Mouse (Mus musculus) heart, embryonic 15.5 days (tissue): Measurements from ENCODE around the gene Dstn. TPM values are rescaled to one million over a fixed set of nuclear protein-coding genes. Genes with fewer than 3 reads are reported as not detected.

Source experiments
- ATAC-seq: fragments of 200-750 bp; cut with Nextera tagmentation; replicated peaks from 2 replicates; pipeline ENCODE4 v1.8.0; 2017; ENCODE audit warnings: low read depth, moderate TSS enrichment; ENCODE audit not compliant: insufficient number of reproducible peaks, insufficient read depth, low FRiP score
- H3K27ac ChIP-seq: fragments of 300-500 bp; sonication (generic); 2 replicates; pipeline ENCODE4 v1.5.1; 2015; ENCODE audit warnings: mild to moderate bottlenecking, inconsistent platforms
- H3K27me3 ChIP-seq: fragments of 300-500 bp; sonication (generic); 2 replicates; pipeline ENCODE4 v1.6.1; 2015; ENCODE audit warnings: inconsistent platforms
- H3K36me3 ChIP-seq: fragments of 300-500 bp; sonication (generic); 2 replicates; pipeline ENCODE4 v1.6.1; 2015; ENCODE audit warnings: mild to moderate bottlenecking, inconsistent platforms
- H3K4me1 ChIP-seq: fragments of 300-500 bp; sonication (generic); replicated peaks from 2 replicates; pipeline ENCODE4 v1.6.1; 2015; ENCODE audit warnings: inconsistent platforms
- H3K4me2 ChIP-seq: fragments of 300-500 bp; sonication (generic); 2 replicates; pipeline ENCODE4 v1.6.1; 2015; ENCODE audit warnings: inconsistent platforms, mild to moderate bottlenecking, moderate library complexity
- H3K4me3 ChIP-seq: fragments of 300-500 bp; sonication (generic); 2 replicates; pipeline ENCODE4 v1.5.1; 2015; ENCODE audit warnings: mild to moderate bottlenecking, inconsistent platforms
- H3K9ac ChIP-seq: fragments of 300-500 bp; sonication (generic); 2 replicates; pipeline ENCODE4 v1.6.1; 2015; ENCODE audit warnings: mild to moderate bottlenecking, inconsistent platforms
- H3K9me3 ChIP-seq: fragments of 300-500 bp; sonication (generic); replicated peaks from 2 replicates; pipeline ENCODE4 v1.6.1; 2016; ENCODE audit warnings: inconsistent platforms
- WGBS: fragments of 180-500 bp; shearing (Covaris S2); methylation state at CpG from one replicate; pipeline ENCODE4 v1.1.7; 2015; ENCODE audit warnings: mixed read lengths; 5-methylcytosine and 5-hydroxymethylcytosine counted together
- polyA plus RNA-seq: library from polyadenylated mRNA; unstranded; fragments of >200 nt; fragmentation: Nextera tagmentation; extraction: Ambion mirVana; gene quantifications from 2 replicates; pipeline ENCODE4 v1.2.1, GENCODE M21; 2015

Dstn gene
- 779 and 868 TPM in 2 replicates for polyA plus RNA-seq

DNA sequence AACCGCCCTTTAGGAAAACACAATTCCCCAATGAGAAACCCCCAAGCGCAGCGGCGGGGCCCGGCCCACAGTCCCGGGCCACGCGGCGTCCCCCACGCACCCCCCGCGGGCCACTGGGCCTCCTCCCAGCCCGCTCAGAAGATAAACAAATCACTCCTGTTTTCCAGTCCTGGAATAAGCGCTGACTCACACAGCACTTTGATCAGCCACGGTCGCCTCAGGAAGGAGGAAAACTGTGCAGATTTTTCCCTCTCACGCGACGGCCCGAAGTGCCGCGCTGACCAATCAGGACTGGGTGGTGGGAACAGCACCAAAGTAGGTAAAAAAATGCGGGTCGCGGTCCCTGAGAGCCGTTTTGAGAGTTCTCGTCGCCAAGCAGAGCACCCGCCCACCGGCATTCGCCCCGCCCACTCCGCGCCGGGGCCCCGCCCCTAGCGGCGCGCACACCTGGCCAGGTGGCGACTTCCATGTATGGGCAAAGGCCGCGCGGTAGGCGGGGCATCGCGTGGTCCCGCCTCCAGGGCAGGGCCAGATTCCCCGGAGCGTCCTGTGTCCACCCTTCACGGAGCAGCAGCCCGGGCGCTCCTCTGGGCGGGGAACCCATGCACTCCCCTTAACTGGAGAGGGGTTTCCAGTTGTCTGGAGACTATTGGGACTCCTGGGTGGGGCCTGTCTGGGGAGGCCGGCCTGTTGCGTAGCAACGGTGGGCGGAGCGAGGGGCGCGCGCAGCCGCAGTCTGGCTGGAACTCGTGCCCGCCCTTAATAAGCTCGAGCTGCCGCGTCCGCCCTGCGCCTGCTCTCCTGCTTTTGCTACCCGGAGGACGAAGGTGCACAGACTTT is at the start of gene Dstn:
Gene Dstn, plus strand, starts transcription at position 561 of the 840 bp plus-strand sequence.
- WGBS = under 1% methylated on average over 71 of the region's 71 CpGs
- peak within 1 kb of the TSS; percentile 73 for H3K4me2 ChIP-seq
- ATAC-seq = peak; percentile 97
- no peaks in the 10 kb centered on the region for H3K27me3 ChIP-seq
- H3K4me3 ChIP-seq = peak within 1 kb of the TSS; percentile 86
- peaks cover 27% of the 10 kb centered on the region for H3K4me1 ChIP-seq
- peak within 1 kb of the TSS; percentile 99 for H3K27ac ChIP-seq
- peak within 1 kb of the TSS; percentile 96 for H3K9ac ChIP-seq
- H3K36me3 ChIP-seq = no peaks in the 10 kb centered on the region
- no peaks in the 10 kb centered on the region for H3K9me3 ChIP-seq

DNA sequence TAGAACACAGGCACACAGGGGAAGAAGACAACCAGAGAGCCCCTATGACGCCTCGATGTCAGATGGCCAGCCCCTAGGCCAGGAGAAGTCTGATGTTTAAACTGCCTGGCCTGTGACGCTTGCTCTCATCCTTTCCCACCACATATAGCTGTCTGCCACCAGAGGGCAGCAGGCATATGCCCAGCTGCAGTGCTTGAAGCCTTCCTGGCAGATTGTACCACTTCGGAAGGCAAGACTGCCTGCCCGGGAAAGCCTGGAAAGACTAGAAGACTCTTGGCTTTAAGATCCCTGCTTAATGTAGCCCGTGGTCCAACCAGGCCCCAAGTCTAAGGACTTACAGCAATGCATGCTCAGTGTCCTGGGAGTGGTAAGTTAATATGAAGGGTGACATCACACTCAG is 47.8 kb upstream of the Dstn start:
- H3K4me2 ChIP-seq = 0 out of 2 replicates have a peak overlapping the region, but pooled peaks have one; percentile 32
- ATAC-seq = peak; percentile 28; the same call in 1 of the 2 replicates
- 1% methylated on average over 6 of the region's 6 CpGs for WGBS

DNA sequence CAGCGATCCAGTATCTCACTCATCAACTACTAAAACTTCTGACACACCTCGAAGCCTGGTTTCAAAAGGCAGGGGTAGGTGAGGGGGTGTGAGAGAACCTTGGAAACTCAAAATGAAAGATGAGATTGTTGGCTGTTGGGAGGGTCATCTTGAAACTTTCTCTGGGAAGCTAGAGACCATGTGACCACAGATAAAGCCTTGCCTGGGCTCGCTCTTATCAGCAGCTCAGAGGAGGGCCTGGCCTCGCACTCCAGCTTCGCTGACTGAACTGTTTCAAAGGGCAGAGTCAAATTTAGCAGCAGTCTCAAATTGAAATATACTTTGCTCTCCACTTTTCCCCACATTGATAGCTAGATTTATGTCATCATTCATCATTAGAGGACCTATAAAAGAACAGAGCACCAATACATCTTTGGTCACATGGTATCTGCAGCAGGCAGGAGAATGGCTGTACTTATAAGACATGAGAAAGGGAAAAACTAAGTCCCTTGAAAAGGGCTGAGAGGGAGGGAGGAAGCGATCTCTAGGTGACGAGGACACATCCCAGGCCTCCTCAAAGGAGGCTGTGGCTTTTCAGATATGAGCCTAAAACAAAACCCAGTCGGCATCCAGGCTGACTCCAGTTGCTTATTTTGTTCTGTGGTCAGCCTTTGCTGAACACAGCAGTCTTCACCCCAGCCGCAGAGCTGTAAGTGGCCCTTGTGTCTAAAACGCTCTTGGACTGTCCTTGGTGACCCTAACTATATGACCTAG is 44.0 kb upstream of the Dstn start:
- Histone ChIP-seq H3K27me3 (no peaks in the 10 kb centered on the region), H3K36me3 (no peaks in the 10 kb centered on the region), H3K4me3 (peak overlapping the region; percentile 5; the same call in 1 of the 2 replicates), H3K9me3 (no peaks in the 10 kb centered on the region), H3K9ac (0 out of 2 replicates have a peak overlapping the region, but pooled peaks have one; percentile 41), H3K4me1 (peaks cover 33% of the 10 kb centered on the region), H3K4me2 (peak overlapping the region; percentile 47), H3K27ac (peak overlapping the region; percentile 94)
- WGBS = 7% methylated on average over 10 of the region's 10 CpGs
- ATAC-seq = peak; percentile 93

More for the DNA sequence above, 47.8 kb upstream of the Dstn start:
- no peaks in the 10 kb centered on the region for H3K36me3 ChIP-seq
- H3K27ac ChIP-seq = peak overlapping the region; percentile 25; the same call in 1 of the 2 replicates
- H3K4me1 ChIP-seq = peaks cover 37% of the 10 kb centered on the region
- H3K9ac ChIP-seq = peak overlapping the region; percentile 29; the same call in 1 of the 2 replicates
- H3K27me3 ChIP-seq = no peaks in the 10 kb centered on the region
- no peaks in the 10 kb centered on the region for H3K9me3 ChIP-seq
- no peak overlapping the region for H3K4me3 ChIP-seq

DNA sequence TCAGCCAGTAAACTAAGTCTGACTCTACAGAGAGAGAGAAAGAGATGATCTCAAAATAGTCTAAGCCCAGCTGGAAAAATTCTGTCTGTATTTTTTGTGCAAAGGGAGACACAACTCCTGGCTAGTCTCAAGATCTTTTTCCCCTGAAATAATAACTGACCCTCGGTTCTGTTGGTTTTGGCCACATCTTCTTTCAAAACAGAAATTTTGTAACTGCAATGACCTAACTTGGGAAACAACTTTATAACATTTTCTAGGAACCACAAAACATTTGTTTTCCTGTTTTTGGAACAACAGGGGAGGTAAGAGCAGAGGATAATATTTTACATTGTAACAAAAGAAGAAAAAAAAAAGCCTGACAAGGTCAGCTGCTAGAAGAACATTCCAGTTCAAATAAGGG is 39.1 kb upstream of the Dstn start:
- no peak overlapping the region for H3K4me2 ChIP-seq
- H3K27ac ChIP-seq = 0 out of 2 replicates have a peak overlapping the region, but pooled peaks have one; percentile 26
- no peaks in the 10 kb centered on the region for H3K9me3 ChIP-seq
- no peak overlapping the region for H3K9ac ChIP-seq
- H3K4me3 ChIP-seq = no peak overlapping the region
- 28% methylated on average over 1 of the region's 1 CpGs for WGBS
- no peaks in the 10 kb centered on the region for H3K36me3 ChIP-seq
- no peak for ATAC-seq
- H3K27me3 ChIP-seq = no peaks in the 10 kb centered on the region
- H3K4me1 ChIP-seq = peaks cover 33% of the 10 kb centered on the region

DNA sequence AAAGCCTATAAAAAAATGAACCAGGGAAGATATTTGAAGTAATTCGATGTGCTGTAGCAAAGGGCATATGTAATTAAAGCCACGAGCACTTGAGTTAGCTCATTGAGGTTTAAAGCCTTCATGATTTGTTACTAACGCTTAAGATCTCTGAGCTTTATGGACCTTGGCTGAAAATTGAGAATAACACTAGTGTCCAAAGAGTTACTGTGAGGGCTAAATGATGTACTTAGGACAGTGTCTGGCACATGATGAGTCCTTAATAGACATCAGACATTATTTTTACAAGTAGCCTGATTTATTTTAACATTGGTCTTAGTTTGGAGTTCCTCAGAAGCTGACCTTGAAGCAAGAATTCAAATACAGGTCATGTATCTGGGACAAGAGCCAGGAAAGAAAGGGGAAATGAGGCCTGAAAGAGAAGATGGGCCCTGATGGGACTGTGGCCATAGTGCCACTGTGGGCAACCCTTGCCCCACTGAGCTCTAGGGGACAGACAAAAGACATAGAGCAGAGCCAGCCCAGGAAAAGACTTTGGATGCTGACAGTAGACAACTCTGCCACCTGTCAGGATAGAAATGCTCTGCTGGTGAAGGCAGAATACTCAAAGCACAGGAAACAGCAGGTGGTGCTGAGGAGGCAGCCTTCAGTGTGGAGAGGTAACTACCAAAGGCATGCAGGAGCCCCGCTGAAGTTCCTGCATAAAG is 38.0 kb upstream of the Dstn start:
- H3K4me2 ChIP-seq = no peak overlapping the region
- no peaks in the 10 kb centered on the region for H3K9me3 ChIP-seq
- no peak overlapping the region for H3K4me3 ChIP-seq
- no peak for ATAC-seq
- peaks cover 22% of the 10 kb centered on the region for H3K4me1 ChIP-seq
- H3K27ac ChIP-seq = 0 out of 2 replicates have a peak overlapping the region, but pooled peaks have one; percentile 8
- H3K36me3 ChIP-seq = no peaks in the 10 kb centered on the region
- WGBS = 60% methylated on average over 4 of the region's 4 CpGs
- no peak overlapping the region for H3K9ac ChIP-seq
- H3K27me3 ChIP-seq = no peaks in the 10 kb centered on the region

DNA sequence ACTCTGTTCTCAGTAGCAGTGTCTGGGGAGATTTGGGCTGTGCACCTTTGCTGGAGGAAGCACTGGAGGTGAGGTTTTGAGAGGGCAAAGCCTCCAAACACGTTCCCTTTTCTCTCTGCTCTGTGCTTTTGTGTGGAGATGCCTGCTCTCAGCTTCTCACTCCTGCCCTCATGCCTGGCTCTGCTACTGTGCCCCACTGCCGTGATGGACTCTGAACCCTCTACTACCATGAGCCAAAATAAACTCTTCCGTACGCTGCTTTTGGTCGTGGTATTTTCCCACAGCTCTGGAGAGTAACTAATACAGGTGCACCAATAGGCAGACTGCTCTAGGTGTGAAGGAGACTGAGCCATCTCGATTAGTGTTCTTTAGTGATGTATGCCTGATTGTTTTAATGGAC is 35.8 kb upstream of the Dstn start:
- Histone ChIP-seq H3K27ac (no peak overlapping the region), H3K9me3 (no peaks in the 10 kb centered on the region), H3K36me3 (no peaks in the 10 kb centered on the region), H3K27me3 (no peaks in the 10 kb centered on the region), H3K4me2 (no peak overlapping the region), H3K9ac (no peak overlapping the region), H3K4me3 (no peak overlapping the region), H3K4me1 (peaks cover 17% of the 10 kb centered on the region)
- 90% methylated on average over 6 of the region's 6 CpGs for WGBS
- no peak for ATAC-seq

DNA sequence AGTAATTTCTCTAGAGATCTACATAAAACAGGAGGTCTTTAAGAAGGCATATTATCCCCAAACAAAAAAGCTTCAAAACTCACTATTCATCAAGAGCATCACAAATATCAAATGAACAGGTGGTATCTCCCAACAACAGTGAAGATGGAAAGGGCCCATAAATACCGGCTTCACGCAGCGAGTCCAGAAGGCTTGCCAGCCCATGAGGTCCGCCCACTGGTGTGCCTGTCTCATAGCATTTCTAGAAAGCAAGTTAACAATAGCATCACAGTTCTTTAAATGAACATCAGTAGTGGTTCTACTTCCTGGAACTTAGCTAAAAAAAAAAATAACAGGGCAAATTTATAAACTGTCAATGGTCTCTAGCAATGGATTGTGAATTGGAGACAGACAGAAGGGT is 33.1 kb upstream of the Dstn start:
- WGBS = 89% methylated on average over 4 of the region's 4 CpGs
- H3K4me1 ChIP-seq = peaks cover 9% of the 10 kb centered on the region
- no peak for ATAC-seq
- H3K27ac ChIP-seq = no peak overlapping the region
- no peak overlapping the region for H3K9ac ChIP-seq
- H3K4me3 ChIP-seq = no peak overlapping the region
- no peaks in the 10 kb centered on the region for H3K27me3 ChIP-seq
- H3K9me3 ChIP-seq = no peaks in the 10 kb centered on the region
- no peak overlapping the region for H3K4me2 ChIP-seq
- no peaks in the 10 kb centered on the region for H3K36me3 ChIP-seq

DNA sequence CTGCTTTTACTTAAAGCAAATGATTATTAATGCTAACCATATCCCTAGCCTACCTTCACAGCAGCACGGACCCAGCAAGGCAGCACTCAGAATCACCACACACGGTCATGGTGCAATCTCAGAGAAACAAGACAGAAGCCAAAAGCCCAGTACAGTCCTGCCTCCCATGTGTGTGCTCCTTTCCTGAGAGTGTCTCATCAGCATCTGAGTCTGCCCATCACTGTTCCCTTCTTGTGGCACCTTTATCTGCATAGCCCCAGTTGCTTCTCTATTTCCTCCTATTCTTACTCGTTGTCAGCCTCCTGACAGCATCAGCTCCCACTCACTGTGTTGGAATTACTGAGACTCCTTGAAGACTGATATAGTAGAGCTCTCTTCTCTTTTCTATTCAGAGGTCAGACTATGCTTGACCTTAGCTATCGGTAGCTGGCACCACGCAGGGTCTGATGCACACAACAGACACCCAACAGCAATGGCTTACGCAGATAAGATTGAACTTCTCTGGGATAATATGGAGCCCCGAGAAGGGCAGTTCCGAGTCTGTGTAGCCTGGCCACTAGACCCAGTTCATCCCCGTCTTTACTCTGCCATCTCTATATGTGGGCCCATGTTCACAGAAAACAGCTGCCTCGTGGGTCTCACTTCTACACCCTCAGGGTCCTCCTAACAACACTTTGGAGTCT is 32.4 kb upstream of the Dstn start:
- Histone ChIP-seq H3K4me1 (0 out of 2 replicates have a peak, but pooled peaks cover 4% of the 10 kb centered on the region), H3K27me3 (no peaks in the 10 kb centered on the region), H3K9me3 (no peaks in the 10 kb centered on the region), H3K36me3 (no peaks in the 10 kb centered on the region), H3K27ac (no peak overlapping the region), H3K4me2 (no peak overlapping the region), H3K4me3 (no peak overlapping the region), H3K9ac (no peak overlapping the region)
- no peak for ATAC-seq
- whole genome bisulfite sequencing = 51% methylated on average over 10 of the region's 10 CpGs

DNA sequence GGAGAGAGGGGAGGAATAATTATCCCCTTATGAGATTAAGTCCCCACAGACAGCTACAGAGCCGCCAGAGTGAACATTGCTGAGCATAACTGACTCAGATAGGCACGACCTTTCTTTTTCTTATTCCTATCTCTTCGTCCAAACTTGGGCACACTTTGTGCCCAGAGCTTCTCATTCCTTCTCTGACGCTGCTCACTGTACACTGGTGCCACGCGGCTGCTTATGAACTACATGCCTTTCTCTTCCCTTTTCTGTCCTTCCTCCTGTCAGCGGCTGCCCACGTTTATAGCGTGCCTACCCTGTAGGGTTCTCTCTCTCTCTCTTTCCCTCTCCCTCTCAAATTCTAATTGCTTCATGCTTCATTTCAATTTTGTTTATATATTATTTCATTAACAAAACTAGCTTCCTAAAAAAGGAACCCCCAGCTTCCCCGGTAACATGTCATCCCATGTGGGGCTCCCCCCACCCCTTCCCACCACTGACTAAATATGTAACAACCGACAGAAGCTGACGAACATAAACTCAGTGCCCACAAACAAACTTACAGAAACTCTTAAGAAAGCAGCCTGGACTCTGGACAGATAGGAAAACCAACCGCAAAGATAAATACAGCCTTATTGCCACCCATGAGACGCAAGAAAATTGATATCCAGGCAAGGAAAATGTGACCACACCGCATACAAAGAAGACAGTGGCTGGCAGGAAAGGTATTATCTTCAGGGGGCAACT is 25.8 kb upstream of the Dstn start:
- Histone ChIP-seq H3K4me2 (no peak overlapping the region), H3K9ac (no peak overlapping the region), H3K27ac (no peak overlapping the region; the same call in 1 of the 2 replicates), H3K36me3 (no peaks in the 10 kb centered on the region), H3K4me1 (no peaks in the 10 kb centered on the region), H3K4me3 (no peak overlapping the region), H3K9me3 (no peaks in the 10 kb centered on the region), H3K27me3 (no peaks in the 10 kb centered on the region)
- WGBS = 73% methylated on average over 15 of the region's 15 CpGs
- no peak for ATAC-seq

DNA sequence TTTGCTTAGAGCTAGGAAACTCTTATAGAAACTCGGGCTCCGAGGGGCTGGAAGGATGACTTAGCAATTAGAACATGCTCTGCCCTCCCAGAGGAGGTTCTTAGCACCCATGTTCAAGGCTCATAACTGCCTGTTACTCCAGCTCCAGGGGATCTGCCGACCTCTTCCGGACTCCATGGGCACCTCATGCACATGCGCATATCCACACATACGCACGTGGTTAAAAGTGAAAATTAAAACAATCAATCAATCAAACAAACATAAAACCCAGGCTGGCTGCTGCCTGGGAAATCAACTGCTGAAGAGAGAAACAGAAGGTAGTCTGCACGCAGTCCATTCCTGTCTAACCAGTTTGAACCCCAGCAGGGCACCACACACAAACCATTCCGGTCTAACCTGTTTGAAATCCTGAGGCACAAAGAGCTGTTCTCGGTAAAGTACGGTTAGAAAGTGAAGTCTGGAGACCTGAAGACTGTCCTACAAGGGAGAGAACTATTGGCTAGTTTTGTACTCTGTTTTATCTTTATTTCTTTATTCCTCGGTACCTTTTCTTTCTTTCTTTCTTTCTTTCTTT is 25.2 kb upstream of the Dstn start:
- no peaks in the 10 kb centered on the region for H3K9me3 ChIP-seq
- H3K27ac ChIP-seq = no peak overlapping the region; the same call in 1 of the 2 replicates
- no peak overlapping the region for H3K9ac ChIP-seq
- ATAC-seq = no peak
- H3K27me3 ChIP-seq = no peaks in the 10 kb centered on the region
- no peak overlapping the region for H3K4me3 ChIP-seq
- no peaks in the 10 kb centered on the region for H3K36me3 ChIP-seq
- no peaks in the 10 kb centered on the region for H3K4me1 ChIP-seq
- WGBS = 66% methylated on average over 12 of the region's 12 CpGs
- H3K4me2 ChIP-seq = no peak overlapping the region
